Mouse (Mus musculus): ENCODE measurements around the gene Hoxc9.

Gene Hoxc9

DNA sequence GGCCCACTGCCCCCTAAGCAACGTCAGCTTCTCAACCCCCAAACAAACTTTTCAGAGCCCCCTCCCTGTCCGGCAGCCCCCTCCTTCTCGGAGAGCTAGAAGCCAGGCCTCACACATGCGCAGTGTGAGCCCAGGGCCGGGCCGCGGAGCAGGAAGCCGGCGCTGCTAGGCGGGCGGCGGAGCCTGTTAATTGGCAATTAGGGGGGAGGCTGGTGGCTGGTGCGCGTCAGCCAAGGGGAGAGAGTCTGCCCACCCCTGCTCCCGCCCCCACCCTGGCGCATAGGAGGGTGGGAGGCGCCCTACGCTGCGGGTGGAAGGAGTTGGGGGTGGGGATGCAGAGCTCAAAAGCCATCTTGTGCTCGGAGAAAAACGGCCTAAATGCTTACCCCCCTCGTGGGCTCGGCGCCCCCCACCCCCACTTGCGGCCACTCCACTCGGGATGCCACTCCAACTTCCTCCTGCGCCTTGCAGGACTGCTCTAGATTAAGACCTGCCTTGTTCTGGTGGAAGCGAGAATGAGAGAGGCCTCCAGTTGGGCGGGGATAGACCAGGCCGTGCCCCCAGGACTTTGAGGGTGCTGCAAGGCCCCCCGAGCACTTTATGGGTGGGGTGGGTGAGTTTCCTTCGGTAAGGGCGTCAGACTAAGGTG, 23.1 kb downstream of the Hoxc9 start:
- peak; percentile 96 for DNase-seq (ENCODE audit: low read depth)

DNA sequence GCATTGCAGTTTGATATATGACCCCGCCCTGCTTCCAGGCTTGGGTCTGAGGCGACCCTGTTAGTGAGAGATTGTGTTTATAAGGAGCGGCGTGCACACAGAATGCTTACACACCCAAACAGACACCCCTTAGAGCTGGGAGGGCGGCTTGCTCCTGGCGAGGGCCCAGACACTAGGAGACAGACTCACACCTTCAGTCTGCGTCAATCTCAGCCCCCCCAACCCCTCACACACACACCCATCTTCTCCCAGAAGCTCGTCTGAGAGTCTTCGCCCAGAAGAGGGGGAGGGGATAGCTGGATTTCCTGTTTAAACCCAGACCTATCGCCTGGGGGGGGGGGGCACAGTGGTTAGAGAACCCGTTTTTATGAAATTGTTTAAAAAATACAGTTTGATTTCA, 23.7 kb downstream of the Hoxc9 start:
- peak; percentile 55 for DNase-seq (ENCODE audit: low read depth)

DNA sequence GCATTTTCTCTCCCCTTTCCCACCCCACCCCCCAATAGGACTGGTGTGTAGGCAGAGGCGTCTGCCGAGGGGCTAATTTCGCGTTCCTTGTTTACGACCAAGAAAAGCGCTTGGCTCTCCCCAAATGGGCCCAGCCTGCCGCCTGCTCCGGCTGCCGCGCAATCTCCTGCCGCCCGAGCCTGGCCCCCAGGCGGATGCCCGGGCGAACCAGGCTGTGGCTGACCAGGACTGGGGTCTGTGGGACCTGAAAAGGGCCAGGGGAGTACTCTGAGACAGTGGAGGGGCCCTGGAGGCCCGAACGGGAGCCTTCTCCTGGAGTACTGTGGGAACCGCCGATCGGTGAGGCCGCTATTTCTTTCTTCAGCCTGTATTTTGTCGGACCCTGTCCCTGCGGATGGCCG, 24.3 kb downstream of the Hoxc9 start:
- no peak for DNase-seq (ENCODE audit: low read depth)

DNA sequence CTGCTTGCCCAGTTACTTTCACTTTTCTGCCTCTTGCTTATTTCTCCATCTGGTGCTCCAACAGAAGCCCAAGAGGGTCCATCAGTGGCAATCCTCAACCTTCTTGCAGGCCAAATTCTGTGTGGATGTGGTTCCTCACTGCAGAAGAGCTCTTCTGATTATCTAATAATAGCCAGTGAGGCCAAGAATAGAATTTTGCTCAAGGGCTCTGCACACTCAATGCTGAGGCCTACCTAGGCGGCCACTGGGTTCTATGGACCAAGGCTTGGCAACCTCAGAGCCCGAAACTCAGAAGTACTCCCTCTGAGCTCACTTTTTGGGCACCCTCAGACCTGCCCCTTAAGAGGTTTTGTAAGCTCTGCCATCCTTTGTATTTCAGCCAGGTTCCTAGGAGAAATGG, 25.1 kb downstream of the Hoxc9 start:
- DNase-seq (ENCODE audit: low read depth) = no peak

DNA sequence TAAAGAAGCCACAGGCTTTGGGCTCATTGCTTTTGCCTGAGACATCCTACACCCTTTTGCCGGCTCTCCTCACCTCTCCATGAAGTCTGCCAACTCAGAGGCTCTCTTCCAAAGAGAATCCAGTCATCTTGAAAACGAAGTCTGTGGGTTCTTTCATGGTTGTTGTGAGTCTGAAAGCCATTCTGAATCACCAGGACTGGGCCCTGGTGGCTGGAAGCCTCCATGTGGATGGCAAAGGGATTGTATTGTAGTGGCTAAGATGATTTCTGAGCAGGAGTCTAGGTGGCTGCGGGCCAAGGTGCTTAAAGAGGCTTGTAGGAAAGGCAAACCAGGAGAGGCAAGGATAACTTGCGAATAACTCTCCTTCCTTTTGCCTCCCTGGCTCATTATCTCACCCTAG, 25.9 kb downstream of the Hoxc9 start:
- peak; percentile 82 for DNase-seq (ENCODE audit: low read depth)

DNA sequence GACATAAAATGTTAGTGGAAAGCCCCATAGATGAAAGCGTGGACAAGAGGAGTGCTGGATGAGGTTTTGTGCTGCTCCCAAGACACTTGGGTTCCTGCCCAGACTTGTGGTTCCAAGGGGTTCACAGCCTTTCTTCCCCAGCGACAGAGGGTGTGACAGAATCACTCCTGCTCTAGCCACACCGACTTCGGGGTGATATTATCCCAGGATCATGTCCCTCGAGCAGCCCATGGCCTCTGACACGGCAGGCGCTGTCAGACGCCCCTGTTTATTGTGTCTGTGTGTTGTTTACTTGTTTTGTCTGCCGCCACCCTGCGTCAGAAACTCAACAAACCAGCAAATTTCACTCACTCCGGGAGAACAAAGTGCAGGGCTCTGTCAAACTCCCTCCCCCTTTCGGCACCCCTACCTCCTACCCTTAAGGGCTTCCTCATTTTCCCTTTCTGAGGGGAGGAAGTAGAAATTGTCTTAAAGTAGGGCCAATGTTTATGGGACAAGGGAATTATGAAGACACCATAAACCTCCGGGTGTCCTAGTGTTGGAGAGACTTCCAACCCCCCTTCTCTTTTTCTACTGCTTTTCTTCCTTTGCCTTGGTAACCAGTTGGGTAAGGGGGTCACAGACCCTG, 26.7 kb downstream of the Hoxc9 start:
- peak; percentile 39 for DNase-seq (ENCODE audit: low read depth)

DNA sequence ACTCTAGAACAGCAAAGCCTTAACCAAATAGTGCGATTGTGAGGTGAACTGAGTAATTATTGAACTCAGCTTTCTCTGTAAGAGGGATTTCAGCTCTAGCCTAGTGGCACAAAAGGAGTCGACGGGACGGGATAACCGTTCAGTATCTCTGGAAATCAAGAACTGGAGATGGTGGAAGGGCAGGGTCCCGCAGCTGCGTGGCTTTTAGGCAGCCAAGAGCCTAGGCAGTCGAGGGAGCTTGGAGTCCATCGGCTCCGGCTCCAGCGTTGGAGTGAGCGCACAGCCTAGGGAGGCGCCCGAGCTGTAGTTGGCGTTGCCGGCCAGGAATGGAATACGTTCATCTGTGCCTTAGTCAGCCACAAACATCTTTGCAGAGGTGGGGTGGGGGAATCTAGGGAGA, 29.1 kb downstream of the Hoxc9 start:
- DNase-seq (ENCODE audit: low read depth) = peak; percentile 58

DNA sequence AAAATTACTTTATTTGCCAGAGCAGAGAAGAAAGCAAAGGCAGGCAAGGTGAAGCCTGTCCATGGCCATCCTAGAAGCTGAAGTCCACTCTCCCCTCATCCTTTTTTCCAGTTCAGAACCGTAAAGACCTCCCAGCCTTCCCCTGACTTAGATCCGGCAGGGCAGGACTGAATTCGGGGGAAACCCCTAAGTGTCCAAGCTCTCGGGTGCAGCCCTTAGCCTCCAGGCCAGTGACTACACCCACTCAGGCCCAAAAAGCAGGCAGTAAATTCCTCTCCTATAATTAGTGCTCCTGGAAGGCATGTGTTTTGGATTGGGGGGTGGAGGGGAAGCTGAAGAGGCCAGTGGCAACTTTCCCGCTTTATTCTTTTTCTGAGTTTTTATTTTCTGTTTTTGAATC, 29.6 kb downstream of the Hoxc9 start:
- peak; percentile 45 for DNase-seq (ENCODE audit: low read depth)

DNA sequence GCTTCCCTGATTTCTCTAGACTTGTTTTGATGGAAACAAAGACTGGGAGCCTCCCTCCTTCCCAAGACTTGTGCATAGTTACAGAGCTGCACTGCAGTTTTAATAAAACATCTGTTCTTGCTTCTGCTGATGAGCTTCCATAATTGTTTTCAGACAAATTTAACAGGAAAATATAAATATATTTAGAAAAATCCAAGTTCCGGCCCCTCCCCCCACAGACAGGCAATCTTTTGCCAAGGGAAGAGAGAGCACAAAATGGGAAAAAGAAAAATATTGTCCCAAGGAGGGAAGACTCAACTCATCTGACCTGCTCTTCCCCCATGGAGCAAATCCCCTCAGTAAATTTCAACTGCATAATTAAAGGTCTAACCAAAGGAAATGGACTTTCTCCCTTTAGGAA, 30.1 kb downstream of the Hoxc9 start:
- DNase-seq (ENCODE audit: low read depth) = no peak

DNA sequence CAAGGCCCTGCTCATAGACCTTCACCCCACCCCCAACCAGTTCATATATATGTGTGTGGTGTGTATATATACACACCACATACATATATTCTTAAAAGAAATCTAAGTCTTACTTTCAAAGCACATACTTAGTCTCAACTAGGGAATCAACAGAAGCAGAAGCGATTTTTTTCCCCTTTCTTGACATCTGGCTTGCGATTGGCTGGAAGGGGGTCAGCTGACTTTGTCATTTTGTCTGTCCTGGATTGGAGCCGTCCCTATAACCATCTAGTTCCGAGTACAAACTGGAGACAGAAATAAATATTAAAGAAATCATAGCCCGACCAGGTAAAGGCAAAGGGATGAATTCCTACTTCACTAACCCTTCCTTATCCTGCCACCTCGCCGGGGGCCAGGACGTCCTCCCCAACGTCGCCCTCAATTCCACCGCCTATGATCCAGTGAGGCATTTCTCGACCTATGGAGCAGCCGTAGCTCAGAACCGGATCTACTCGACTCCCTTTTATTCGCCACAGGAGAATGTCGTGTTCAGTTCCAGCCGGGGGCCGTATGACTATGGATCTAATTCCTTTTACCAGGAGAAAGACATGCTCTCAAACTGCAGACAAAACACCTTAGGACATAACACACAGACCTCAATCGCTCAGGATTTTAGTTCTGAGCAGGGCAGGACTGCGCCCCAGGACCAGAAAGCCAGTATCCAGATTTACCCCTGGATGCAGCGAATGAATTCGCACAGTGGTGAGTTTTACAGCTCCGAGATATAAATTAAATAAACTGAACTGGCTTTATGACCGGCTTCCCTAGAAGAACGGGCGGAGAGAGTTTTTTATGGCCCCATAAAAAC, 33.2 kb downstream of the Hoxc9 start:
- DNase-seq (ENCODE audit: low read depth) = peak; percentile 50

DNA sequence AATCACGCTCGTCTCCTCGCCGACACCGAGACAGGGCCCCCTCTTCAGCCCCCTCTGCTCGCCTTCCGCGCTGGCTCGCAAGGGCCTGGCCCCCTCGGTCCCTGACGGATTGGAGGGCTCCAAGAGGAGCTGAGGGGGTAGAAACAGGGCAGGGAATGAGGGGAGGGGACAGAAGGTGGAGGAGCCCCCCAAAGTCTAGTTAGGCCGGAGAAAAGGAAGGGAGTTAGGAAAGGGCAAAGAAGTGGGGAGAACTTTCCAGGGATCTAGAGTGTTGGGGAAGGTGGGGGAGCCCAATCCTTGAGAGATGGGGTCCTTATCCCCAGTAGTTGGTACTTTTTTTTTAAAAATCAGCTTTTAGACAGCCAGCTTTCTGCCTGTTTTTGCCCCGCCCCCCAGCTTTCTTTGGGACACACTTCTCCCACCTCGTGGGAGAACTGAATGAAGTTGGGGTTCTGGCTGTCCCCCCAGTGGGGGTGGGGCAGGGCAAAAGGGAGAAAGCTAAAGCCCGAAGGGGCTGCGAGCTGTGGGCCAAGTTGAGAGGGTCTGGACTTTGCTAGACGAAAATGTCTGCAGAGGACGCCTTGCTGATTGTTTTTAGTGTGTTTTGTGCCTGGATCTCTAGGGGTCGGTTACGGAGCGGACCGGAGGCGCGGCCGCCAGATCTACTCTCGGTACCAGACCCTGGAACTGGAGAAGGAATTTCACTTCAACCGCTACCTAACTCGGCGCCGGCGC, 34.0 kb downstream of the Hoxc9 start:
- DNase-seq (ENCODE audit: low read depth) = no peak

DNA sequence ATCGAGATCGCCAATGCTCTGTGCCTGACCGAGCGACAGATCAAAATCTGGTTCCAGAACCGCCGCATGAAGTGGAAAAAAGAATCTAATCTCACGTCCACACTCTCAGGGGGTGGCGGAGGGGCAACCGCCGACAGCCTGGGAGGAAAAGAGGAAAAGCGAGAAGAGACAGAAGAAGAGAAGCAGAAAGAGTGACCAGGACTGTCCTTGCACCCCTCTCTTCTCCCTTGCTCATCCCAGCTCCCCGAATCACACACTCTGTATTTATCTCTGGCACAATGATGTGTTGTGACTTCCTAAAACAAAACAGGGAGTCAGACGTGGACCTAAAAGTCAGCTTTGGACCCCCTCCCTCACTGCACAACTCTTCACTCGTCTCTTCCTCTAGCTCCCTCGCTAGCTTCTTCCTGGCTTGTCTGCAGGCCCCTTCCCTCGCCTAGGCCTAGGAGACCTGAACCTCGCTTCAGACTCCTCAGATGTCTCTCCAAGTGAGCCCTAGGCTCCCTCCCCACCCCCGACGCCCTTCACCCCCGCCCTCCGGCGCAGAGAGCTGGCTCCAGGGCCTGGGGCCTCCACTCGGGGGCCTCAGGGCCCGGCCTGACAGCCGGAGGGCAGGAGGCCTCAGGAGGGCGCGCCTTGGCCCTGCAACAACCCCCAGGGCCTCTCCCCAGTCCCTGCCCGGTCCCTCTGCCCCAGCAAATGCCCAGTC, 34.8 kb downstream of the Hoxc9 start:
- no peak for DNase-seq (ENCODE audit: low read depth)

DNA sequence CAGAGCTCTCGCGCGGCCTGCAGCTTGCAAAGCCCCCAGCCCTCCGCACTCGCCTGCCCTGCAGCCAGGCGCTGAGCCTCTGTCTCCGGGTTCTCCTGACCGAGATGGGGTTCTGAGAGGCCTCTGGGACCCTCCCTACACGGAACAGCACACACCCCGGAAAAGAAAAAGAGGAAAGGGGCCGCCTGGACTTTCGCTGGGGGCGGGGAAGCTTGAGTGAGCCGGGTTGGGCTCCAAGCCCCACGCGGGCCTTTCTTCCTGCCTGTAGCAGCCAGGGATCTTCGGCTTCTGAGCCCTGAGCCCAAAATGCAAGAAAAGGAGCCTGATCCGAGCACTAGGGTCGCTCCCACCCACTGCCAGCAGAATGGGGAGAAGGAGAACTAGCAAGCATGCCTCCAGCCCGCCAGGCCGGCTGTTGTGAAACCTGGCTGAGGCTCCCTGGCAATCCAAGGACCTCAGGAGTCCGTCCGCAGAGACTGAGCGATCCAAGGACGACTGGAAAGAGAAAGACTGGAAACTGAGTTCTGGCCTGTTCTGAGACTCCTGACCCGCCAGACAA, 35.8 kb downstream of the Hoxc9 start:
- DNase-seq (ENCODE audit: low read depth) = no peak

DNA sequence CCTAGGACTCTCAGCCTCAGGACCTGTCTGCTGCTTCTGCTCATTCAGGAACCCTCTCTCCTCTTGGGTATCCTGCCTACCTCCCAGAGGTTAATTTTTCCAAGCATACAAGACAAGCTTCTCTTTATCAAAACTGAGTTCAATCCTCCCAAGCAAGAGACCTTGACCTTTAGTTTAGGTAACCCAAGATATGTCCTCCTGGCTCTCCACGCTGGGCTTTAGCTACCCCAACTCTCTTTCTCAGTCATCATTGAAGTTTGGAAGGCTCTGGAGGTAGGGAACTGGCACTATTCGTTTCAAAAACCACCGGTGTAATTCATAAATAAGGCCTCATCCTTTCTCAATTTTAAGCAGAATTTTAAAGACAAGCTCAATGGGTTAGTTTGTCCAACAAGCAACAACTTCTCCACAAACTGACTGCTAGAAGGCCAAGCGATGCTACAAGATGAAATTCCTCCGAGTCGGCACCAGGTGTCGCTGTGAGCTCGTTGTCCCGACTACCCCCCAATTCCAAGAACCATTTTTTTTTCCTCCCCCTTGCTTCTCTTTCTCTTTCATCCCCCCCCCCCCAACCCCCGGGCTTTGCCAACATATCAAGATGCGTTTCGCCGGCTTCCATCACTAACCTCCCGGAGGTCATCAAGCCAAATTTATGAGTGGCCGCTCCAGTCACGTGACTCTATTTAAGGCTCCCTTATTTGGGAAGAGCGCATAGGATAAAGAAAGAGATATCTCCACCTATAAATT, 37.2 kb downstream of the Hoxc9 start:
- DNase-seq (ENCODE audit: low read depth) = peak; percentile 80

DNA sequence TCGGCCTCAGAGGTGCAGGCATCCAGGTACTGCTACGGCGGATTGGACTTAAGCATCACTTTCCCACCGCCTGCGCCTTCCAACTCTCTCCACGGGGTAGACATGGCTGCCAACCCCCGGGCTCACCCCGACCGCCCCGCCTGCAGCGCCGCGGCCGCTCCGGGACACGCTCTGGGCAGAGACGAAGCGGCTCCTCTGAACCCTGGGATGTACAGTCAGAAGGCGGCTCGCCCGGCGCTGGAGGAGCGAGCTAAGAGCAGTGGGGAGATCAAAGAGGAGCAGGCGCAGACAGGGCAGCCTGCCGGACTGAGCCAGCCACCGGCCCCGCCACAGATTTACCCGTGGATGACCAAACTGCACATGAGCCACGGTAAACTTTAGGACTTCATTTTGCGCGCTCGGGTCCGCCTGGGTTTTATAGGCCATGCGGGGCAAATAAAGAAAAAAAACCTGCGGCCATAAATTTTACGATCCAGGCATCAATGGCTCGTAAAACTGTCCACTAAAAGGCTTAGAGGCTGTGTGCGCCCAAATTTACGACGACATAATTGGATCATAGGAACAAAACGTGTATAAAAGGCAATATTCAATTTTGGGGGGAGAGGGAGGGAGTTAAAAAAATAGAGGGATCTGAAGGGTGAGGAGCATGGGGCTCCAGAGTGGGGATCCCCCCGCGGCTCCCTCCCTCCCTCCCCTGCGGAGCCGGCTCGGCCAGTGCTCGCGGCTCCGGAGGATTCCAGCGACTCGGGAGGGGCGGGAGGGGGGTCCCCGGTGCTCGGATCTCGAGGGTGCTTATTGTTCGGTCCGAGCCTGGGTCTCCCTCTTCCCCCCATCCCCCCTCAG, 38.1 kb downstream of the Hoxc9 start:
- peak; percentile 62 for DNase-seq (ENCODE audit: low read depth)

DNA sequence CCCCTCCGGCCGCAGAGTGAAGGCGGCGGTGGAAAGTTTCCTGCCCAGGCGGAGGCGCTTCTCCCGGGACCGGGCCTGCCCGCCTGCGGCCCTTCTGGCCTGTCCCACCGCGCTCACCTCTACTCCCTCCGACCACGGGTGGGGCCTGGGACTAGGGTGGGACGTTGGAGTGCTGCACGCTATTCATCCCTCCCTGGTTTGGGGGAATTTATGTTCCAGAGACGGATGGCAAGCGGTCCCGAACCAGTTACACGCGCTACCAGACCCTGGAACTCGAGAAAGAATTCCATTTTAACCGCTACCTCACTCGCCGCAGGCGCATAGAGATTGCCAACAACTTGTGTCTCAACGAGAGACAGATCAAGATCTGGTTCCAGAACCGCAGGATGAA, 38.8 kb downstream of the Hoxc9 start:
- DNase-seq (ENCODE audit: low read depth) = peak; percentile 46

DNA sequence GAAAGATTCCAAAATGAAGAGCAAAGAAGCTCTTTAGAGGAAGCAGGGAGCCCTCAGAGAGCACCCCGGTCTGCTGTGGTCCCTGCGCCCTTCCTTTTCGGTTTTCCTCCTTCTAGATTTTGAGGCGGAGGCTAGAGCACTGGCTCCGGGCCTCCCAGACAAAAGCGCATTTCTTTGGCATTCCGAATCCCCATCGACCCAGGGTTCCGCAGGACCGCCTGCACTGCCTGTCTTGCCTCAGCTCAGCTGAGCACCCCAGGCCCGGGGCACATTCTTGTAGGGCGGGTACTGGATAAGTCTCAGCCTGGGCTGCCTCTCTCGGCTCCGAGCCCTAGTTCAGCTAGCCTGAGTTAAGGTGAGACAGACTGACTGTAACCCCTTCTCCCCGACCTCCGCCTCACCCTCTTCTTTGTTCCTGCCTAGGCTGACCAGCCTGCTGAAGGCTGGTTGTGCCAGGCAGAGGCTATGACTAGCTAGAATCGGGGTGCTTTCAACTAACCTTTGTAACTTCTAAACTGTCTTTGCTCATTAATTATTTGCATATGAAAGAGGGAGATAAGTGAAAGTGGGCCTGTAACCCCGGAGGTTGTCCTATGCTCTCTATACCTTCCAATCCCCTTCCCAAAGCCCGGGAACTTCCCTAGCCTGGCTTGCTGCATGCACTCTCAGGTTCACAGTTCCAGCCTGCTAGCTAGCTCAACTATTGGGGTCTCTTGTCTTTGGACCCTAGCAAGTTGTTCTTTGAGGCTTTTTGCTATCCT, 39.3 kb downstream of the Hoxc9 start:
- peak; percentile 49 for DNase-seq (ENCODE audit: low read depth)

DNA sequence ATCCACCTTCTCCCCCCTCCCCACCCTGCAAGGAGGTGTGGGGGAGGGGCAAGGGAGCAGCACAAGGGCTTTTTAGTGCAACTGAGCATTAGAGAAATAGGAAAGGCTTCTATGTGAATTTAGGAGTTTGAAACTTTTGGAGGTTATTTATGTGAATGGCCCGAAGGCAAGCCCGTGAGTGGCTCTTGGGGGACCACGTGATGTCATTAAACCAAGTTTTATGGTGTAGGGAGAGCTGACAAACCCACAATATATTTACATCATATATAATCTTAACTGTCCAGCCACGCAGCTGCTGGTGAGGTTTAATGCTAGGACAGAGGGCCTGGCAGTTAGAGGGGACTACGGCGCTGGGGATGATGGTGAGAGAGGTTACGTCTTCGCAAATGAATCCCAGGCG, 42.4 kb downstream of the Hoxc9 start, which contains the start of gene Hoxc4:
Gene Hoxc4, plus strand, starts transcription at position 299 of the 400 bp plus-strand sequence.
- DNase-seq (ENCODE audit: low read depth) = no peak

DNA sequence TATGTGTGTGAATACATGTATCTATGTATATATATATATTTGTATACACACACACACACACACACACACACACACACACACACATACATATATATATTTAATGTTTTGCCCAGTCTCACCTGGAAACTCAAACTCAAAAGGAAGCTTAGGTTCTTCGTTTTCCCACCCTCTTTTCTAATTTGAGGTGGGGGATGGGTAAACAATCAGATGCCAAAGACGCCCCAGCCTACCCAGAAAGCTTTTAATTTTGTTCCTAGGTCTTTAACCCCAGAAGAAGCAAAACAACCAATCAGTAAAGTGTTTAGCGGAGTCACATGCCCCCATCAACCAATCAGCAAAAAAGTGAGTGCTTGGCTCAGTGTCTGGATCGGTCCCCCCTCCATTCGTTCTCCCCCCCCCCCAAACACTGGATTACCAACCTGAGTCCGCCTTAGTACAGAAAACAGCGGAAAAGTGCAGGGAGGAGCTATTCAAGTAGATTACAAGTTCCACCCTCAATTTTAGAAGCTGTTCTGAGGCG, 44.7 kb downstream of the Hoxc9 start:
- DNase-seq (ENCODE audit: low read depth) = no peak
